ENCODE assay signal across 10 mouse cellular contexts in genomic region chr7:91090317-91090829, GRCm38 (mm10).
DNase-seq lines count a peak whose midpoint lies in the region; ATAC-seq and TF ChIP-seq lines count a peak whose summit lies in the region.
"Had no signal": no experiment of that assay in that cellular context is flagged by ENCODE, and none has a peak within 500 bp of the region (broad histone marks: within the 10 kb centered on the region; RNA-seq: fewer than 3 reads in every experiment).

No protein-coding gene starts in this region.

- H3K27me3 ChIP-seq in heart, embryonic 13.5 days (replicated peaks), result peaks cover 13% of the 10 kb centered on the region
- H3K27me3 ChIP-seq in hindbrain, postnatal 0 days (ENCODE audit: insufficient read depth, low read length), result no peaks in the 10 kb centered on the region
- H3K27me3 ChIP-seq in midbrain, embryonic 16.5 days (ENCODE audit: control insufficient read depth, insufficient read depth, low read depth, low read length), result no peaks in the 10 kb centered on the region

- no peak for ATAC-seq in heart, embryonic 13.5 days (ENCODE audit: extremely low read depth, insufficient number of reproducible peaks, low FRiP score, low TSS enrichment)
- peak; percentile 44 for ATAC-seq in hindbrain, postnatal 0 days
- ATAC-seq in midbrain, embryonic 16.5 days, result peak; percentile 60
- ATAC-seq in granulocyte monocyte progenitor cell, adult 5-6 weeks (replicated peaks; ENCODE audit: poor library complexity, severe bottlenecking), result no peak
- ATAC-seq: inflammation-experienced regulatory T-cells, adult 6 months had no signal

- no peak for TF ChIP-seq CTCF in cortical plate, adult 2 months (IDR thresholded peaks at IDR 0.05; ENCODE audit: extremely low read depth, insufficient read depth, low read length)
- no peak for TF ChIP-seq CTCF in hindbrain, postnatal 0 days (IDR thresholded peaks at IDR 0.05; ENCODE audit: low read depth)

- no peak for DNase-seq in heart, adult 18-20 months
- peak; percentile 11 for DNase-seq in hindbrain, postnatal 0 days (ENCODE audit: low spot score)
- no peak for DNase-seq in embryo, embryonic 11 days
- no peak for DNase-seq in cerebellum, postnatal 4 days (ENCODE audit: low spot score in 2 of 2)

- H3K4me2 ChIP-seq in heart, embryonic 13.5 days, result peak overlapping the region; percentile 62
- H3K4me2 ChIP-seq in hindbrain, postnatal 0 days (ENCODE audit: low read depth, low read length), result peak overlapping the region; percentile 82
- peak overlapping the region; percentile 84 for H3K4me2 ChIP-seq in midbrain, embryonic 16.5 days (ENCODE audit: low read length)

- H3K36me3 ChIP-seq in heart, embryonic 13.5 days, result no peaks in the 10 kb centered on the region
- H3K36me3 ChIP-seq in hindbrain, postnatal 0 days (ENCODE audit: insufficient read depth, low read length), result no peaks in the 10 kb centered on the region
- no peaks in the 10 kb centered on the region for H3K36me3 ChIP-seq in midbrain, embryonic 16.5 days (ENCODE audit: control insufficient read depth, insufficient read depth, low read length)

- no peak overlapping the region for H3K9ac ChIP-seq in heart, embryonic 13.5 days
- H3K9ac ChIP-seq in hindbrain, postnatal 0 days (replicated peaks; ENCODE audit: low read length), result peak overlapping the region; percentile 46
- H3K9ac ChIP-seq in midbrain, embryonic 16.5 days (ENCODE audit: low read depth, low read length), result peak overlapping the region; percentile 73

- peak; percentile 35 for TF ChIP-seq POLR2A in cortical plate, adult 2 months (IDR thresholded peaks at IDR 0.05; ENCODE audit: extremely low read depth, insufficient read depth, low read length)

- H3K9me3 ChIP-seq in heart, embryonic 13.5 days, result no peaks in the 10 kb centered on the region
- no peaks in the 10 kb centered on the region for H3K9me3 ChIP-seq in hindbrain, postnatal 0 days (ENCODE audit: low read length)
- no peaks in the 10 kb centered on the region for H3K9me3 ChIP-seq in midbrain, embryonic 16.5 days (replicated peaks; ENCODE audit: control insufficient read depth, low read length, poor library complexity, severe bottlenecking)

- peak overlapping the region; percentile 30; the same call in 1 of the 2 replicates for H3K4me3 ChIP-seq in heart, embryonic 13.5 days
- H3K4me3 ChIP-seq in cortical plate, adult 2 months (ENCODE audit: insufficient read depth, low read length), result peak overlapping the region; percentile 94
- peak overlapping the region; percentile 47 for H3K4me3 ChIP-seq in hindbrain, postnatal 0 days (ENCODE audit: low read length)
- H3K4me3 ChIP-seq in midbrain, embryonic 16.5 days (ENCODE audit: low read depth, low read length), result peak overlapping the region; percentile 56

- H3K27ac ChIP-seq in heart, embryonic 13.5 days (replicated peaks), result no peak overlapping the region
- peak overlapping the region; percentile 74 for H3K27ac ChIP-seq in cortical plate, adult 2 months (ENCODE audit: insufficient read depth, low read length)
- H3K27ac ChIP-seq in hindbrain, postnatal 0 days, result peak overlapping the region; percentile 64
- peak overlapping the region; percentile 72 for H3K27ac ChIP-seq in midbrain, embryonic 16.5 days (ENCODE audit: low read length)
- H3K27ac ChIP-seq: macrophage had no signal

- 0 out of 2 replicates have a peak, but pooled peaks cover 3% of the 10 kb centered on the region for H3K4me1 ChIP-seq in heart, embryonic 13.5 days
- peaks cover 2% of the 10 kb centered on the region; the same call in 1 of the 2 replicates for H3K4me1 ChIP-seq in cortical plate, adult 2 months (ENCODE audit: control insufficient read depth, insufficient read depth, low read length)
- peaks cover 4% of the 10 kb centered on the region; the same call in 1 of the 2 replicates for H3K4me1 ChIP-seq in hindbrain, postnatal 0 days (ENCODE audit: insufficient read depth, low read length)
- peaks cover 14% of the 10 kb centered on the region for H3K4me1 ChIP-seq in midbrain, embryonic 16.5 days (ENCODE audit: control insufficient read depth, insufficient read depth, low read length)

- WGBS in heart, embryonic 13.5 days, result 46% methylated on average over 5 of the region's 5 CpGs
- WGBS in hindbrain, postnatal 0 days, result 40% methylated on average over 5 of the region's 5 CpGs
- 38% methylated on average over 5 of the region's 5 CpGs for WGBS in midbrain, embryonic 16.5 days

Comparison
In these comparisons a context has a peak if more than half of its experiments do, and no peak if none do; other contexts are left out.
1. ATAC-seq: peak in hindbrain, postnatal 0 days (single experiment) and midbrain, embryonic 16.5 days (single experiment); none in heart, embryonic 13.5 days (single experiment) and granulocyte monocyte progenitor cell, adult 5-6 weeks (single experiment).
2. H3K4me3 ChIP-seq: peak in every context shown above with its lines; median percentile 94 in cortical plate, adult 2 months; 56 in midbrain, embryonic 16.5 days; 47 in hindbrain, postnatal 0 days; 30 in heart, embryonic 13.5 days.
3. Peak in every context shown above with its lines, with median percentiles within 50 percentile points of each other: H3K4me2 ChIP-seq.